Mouse (Mus musculus) neural tube, embryonic 11.5 days (tissue): ENCODE results near the gene Bcl6b. TPM values are rescaled to one million over a fixed set of nuclear protein-coding genes. Genes with fewer than 3 reads are reported as not detected.

Experiments used
- ATAC-seq: fragments of 200-750 bp; cut with Nextera tagmentation; 2 replicates; pipeline ENCODE4 v1.8.0; 2017; ENCODE audit warnings: moderate number of reproducible peaks, mild to moderate bottlenecking, moderate TSS enrichment, moderate library complexity; ENCODE audit not compliant: insufficient read depth, low FRiP score, low TSS enrichment
- DNase-seq: peaks from one replicate; pipeline ENCODE4 v3.0.0-alpha.2; 2015; ENCODE audit warnings: low spot score
- H3K27ac ChIP-seq: fragments of 300-500 bp; sonication (generic); 2 replicates; pipeline ENCODE4 v1.5.1; 2014; ENCODE audit warnings: low read depth, mild to moderate bottlenecking, low read length
- H3K27me3 ChIP-seq: fragments of 300-500 bp; sonication (generic); 2 replicates; pipeline ENCODE4 v1.6.1; 2014; ENCODE audit warnings: mild to moderate bottlenecking, low read length, mixed read lengths; ENCODE audit not compliant: control insufficient read depth, insufficient read depth
- H3K36me3 ChIP-seq: fragments of 300-500 bp; sonication (generic); 2 replicates; pipeline ENCODE4 v1.6.1; 2014; ENCODE audit warnings: mild to moderate bottlenecking, low read length, moderate library complexity, mixed read lengths; ENCODE audit not compliant: control insufficient read depth, insufficient read depth
- H3K4me1 ChIP-seq: fragments of 300-500 bp; sonication (generic); 2 replicates; pipeline ENCODE4 v1.6.1; 2014; ENCODE audit warnings: low read length, mixed read lengths; ENCODE audit not compliant: control insufficient read depth, insufficient read depth
- H3K4me2 ChIP-seq: fragments of 300-500 bp; sonication (generic); 2 replicates; pipeline ENCODE4 v1.6.1; 2014; ENCODE audit warnings: low read depth, mild to moderate bottlenecking, moderate library complexity
- H3K4me3 ChIP-seq: fragments of 300-500 bp; sonication (generic); 2 replicates; pipeline ENCODE4 v1.5.1; 2014; ENCODE audit warnings: low read depth, low read length
- H3K9ac ChIP-seq: fragments of 300-500 bp; sonication (generic); 2 replicates; pipeline ENCODE4 v1.6.1; 2014; ENCODE audit warnings: mild to moderate bottlenecking, low read length
- H3K9me3 ChIP-seq: fragments of 300-500 bp; sonication (generic); 2 replicates; pipeline ENCODE4 v1.6.1; 2016; ENCODE audit warnings: low read length; ENCODE audit not compliant: control insufficient read depth
- WGBS: fragments of 180-500 bp; shearing (Covaris S2); extraction: QIAGEN DNeasy Blood & Tissue Kit; methylation state at CpG from one replicate; pipeline ENCODE4 v1.1.7; 2014; 5-methylcytosine and 5-hydroxymethylcytosine counted together
- microRNA counts: library from miRNA; unstranded; fragments of <30 nt; microRNA quantifications from one replicate; lab custom pipeline; 2015
- microRNA-seq: library from miRNA; unstranded; fragments of <30 nt; microRNA quantifications from one replicate; pipeline ENCODE4, GENCODE M21; 2016
- polyA plus RNA-seq: library from polyadenylated mRNA; unstranded; fragments of >200 nt; fragmentation: Nextera tagmentation; extraction: Ambion mirVana; gene quantifications from 2 replicates; pipeline ENCODE4 v1.2.1, GENCODE M21; 2014

Gene Bcl6b
- polyA plus RNA-seq, 1 experiment from 2014 or later, result 6.2 TPM

- Histone ChIP-seq H3K27ac (no peak overlapping the region), H3K4me1 (no peaks in the 10 kb centered on the region), H3K27me3 (no peaks in the 10 kb centered on the region), H3K4me2 (no peak overlapping the region), H3K9me3 (no peaks in the 10 kb centered on the region), H3K36me3 (no peaks in the 10 kb centered on the region), H3K4me3 (no peak overlapping the region), H3K9ac (no peak overlapping the region)
- 78% methylated on average over 11 of the region's 11 CpGs for WGBS
- ATAC-seq (no peak), DNase-seq (no peak)
These were observed 50.8 kb downstream of the Bcl6b start for GRCm38 (mm10) chr11:70178756-70179155.

- Histone ChIP-seq H3K4me2 (no peak overlapping the region), H3K27ac (no peak overlapping the region), H3K36me3 (no peaks in the 10 kb centered on the region), H3K27me3 (no peaks in the 10 kb centered on the region), H3K9ac (no peak overlapping the region), H3K9me3 (no peaks in the 10 kb centered on the region), H3K4me3 (no peak overlapping the region), H3K4me1 (no peaks in the 10 kb centered on the region)
- ATAC-seq, result no peak
- DNase-seq, result no peak
- WGBS, result 86% methylated on average over 11 of the region's 11 CpGs
These were observed 51.3 kb downstream of the Bcl6b start for GRCm38 (mm10) chr11:70178311-70178710.

- Histone ChIP-seq H3K27ac (no peak overlapping the region), H3K4me3 (no peak overlapping the region), H3K9ac (no peak overlapping the region), H3K4me2 (no peak overlapping the region), H3K36me3 (no peaks in the 10 kb centered on the region), H3K27me3 (no peaks in the 10 kb centered on the region), H3K9me3 (no peaks in the 10 kb centered on the region), H3K4me1 (no peaks in the 10 kb centered on the region)
- ATAC-seq (no peak), DNase-seq (no peak)
- 74% methylated on average over 8 of the region's 8 CpGs for WGBS
These were observed 52.0 kb downstream of the Bcl6b start for GRCm38 (mm10) chr11:70177647-70178046.

GRCm38 (mm10) chr11:70174491-70174890 is 55.1 kb downstream of the Bcl6b start:
- 80% methylated on average over 4 of the region's 4 CpGs for WGBS
- H3K27me3 ChIP-seq, result no peaks in the 10 kb centered on the region
- no peak overlapping the region for H3K4me2 ChIP-seq
- H3K27ac ChIP-seq, result no peak overlapping the region
- no peak overlapping the region for H3K4me3 ChIP-seq
- DNase-seq (no peak), ATAC-seq (no peak)
- no peaks in the 10 kb centered on the region for H3K9me3 ChIP-seq
- no peak overlapping the region for H3K9ac ChIP-seq
- no peaks in the 10 kb centered on the region for H3K4me1 ChIP-seq
- H3K36me3 ChIP-seq, result no peaks in the 10 kb centered on the region

MicroRNA genes within 50 kb of the gene (microRNA counts, 519-probe panel; counts per million panel counts)
- microRNA mmu-miR-195 (lab: Ali Mortazavi, UCI) (3,009 counts per million, percentile 65 among the panel's probes with 10 or more counts), microRNA mmu-miR-497 (lab: Ali Mortazavi, UCI) (171 counts per million, percentile 57 among the panel's probes with 10 or more counts)

Small RNA genes lying within 50 kb of the gene (microRNA-seq; reads per million reads assigned to microRNA genes)
- gene Mir195a (303 reads per million, percentile 64 among the genes with 10 or more reads in this experiment), gene Mir497 (not detected), gene Mir497b (not detected)

Other genes starting within 250 kb of the Bcl6b start
- gene Ctdnep1, start 248.6 kb downstream of the Bcl6b start, polyA plus RNA-seq, result 21.5 and 23.3 TPM in 2 replicates
- 149 and 168 TPM in 2 replicates for gene Elp5, start 247.3 kb downstream of the Bcl6b start, polyA plus RNA-seq
- 530 and 552 TPM in 2 replicates for gene Gabarap, start 238.7 kb downstream of the Bcl6b start, polyA plus RNA-seq
- 54.4 and 57.6 TPM in 2 replicates for gene Phf23, start 234.0 kb downstream of the Bcl6b start, polyA plus RNA-seq
- gene Dvl2, start 229.2 kb downstream of the Bcl6b start, polyA plus RNA-seq, result 35.8 and 39.0 TPM in 2 replicates
- gene Acadvl, start 214.4 kb downstream of the Bcl6b start, polyA plus RNA-seq, result 49.3 and 54.1 TPM in 2 replicates
- gene Dlg4, start 212.9 kb downstream of the Bcl6b start, polyA plus RNA-seq, result 14.6 and 15.0 TPM in 2 replicates
- 0.41 TPM in 1 of 2 replicates, not detected in the other for gene Asgr1, start 175.7 kb downstream of the Bcl6b start, polyA plus RNA-seq
- gene Asgr2, start 137.2 kb downstream of the Bcl6b start, polyA plus RNA-seq, result 0.28 TPM in 1 of 2 replicates, not detected in the other
- not detected in 2 replicates for gene Mgl2, start 99.5 kb downstream of the Bcl6b start, polyA plus RNA-seq
- gene Clec10a, start 73.6 kb downstream of the Bcl6b start, polyA plus RNA-seq, result 0.38 and 0.39 TPM in 2 replicates
- 0.27 and 0.50 TPM in 2 replicates for gene Slc16a11, start 17.0 kb downstream of the Bcl6b start, polyA plus RNA-seq
- gene Slc16a13, start 8.7 kb downstream of the Bcl6b start, polyA plus RNA-seq, result 14.3 and 16.9 TPM in 2 replicates
- 183 and 204 TPM in 2 replicates for gene 0610010K14Rik, start 8.1 kb upstream of the Bcl6b start, polyA plus RNA-seq
- 10.8 and 11.5 TPM in 2 replicates for gene Gm21988, start 10.0 kb upstream of the Bcl6b start, polyA plus RNA-seq
- 151 and 160 TPM in 2 replicates for gene Rnasek, start 10.0 kb upstream of the Bcl6b start, polyA plus RNA-seq
- gene Alox12, start 25.6 kb upstream of the Bcl6b start, polyA plus RNA-seq, result 4.0 and 4.7 TPM in 2 replicates
- gene Alox12e, start 92.8 kb upstream of the Bcl6b start, polyA plus RNA-seq, result not detected in 2 replicates
- gene Alox15, start 122.2 kb upstream of the Bcl6b start, polyA plus RNA-seq, result not detected in 2 replicates
- gene Pelp1, start 180.2 kb upstream of the Bcl6b start, polyA plus RNA-seq, result 38.3 and 41.8 TPM in 2 replicates
- 24.2 and 31.0 TPM in 2 replicates for gene Arrb2, start 202.8 kb upstream of the Bcl6b start, polyA plus RNA-seq
- gene Med11, start 222.1 kb upstream of the Bcl6b start, polyA plus RNA-seq, result 39.1 and 41.6 TPM in 2 replicates
- gene Zmynd15, start 229.6 kb upstream of the Bcl6b start, polyA plus RNA-seq, result 0.19 TPM in 1 of 2 replicates, not detected in the other
- gene Cxcl16, start 230.2 kb upstream of the Bcl6b start, polyA plus RNA-seq, result 0.84 and 0.93 TPM in 2 replicates